Mouse (Mus musculus): ENCODE measurements around the gene Prrx2. TPM values are rescaled to one million over a fixed set of nuclear protein-coding genes. Genes with fewer than 3 reads are reported as not detected.

The Prrx2 gene
- polyA plus RNA-seq, 1 experiment from 2014 or later, result 27.7 TPM

- 85% methylated on average over 5 of the region's 5 CpGs for WGBS
- H3K4me1 ChIP-seq, result peaks cover 63% of the 10 kb centered on the region
- DNase-seq (ENCODE audit: extremely low spot score, low spot score), result no peak
- no peaks in the 10 kb centered on the region for H3K36me3 ChIP-seq (replicated peaks)
- no peak overlapping the region for H3K4me3 ChIP-seq
- no peak overlapping the region for H3K27ac ChIP-seq
- no peaks in the 10 kb centered on the region for H3K9me3 ChIP-seq
- H3K27me3 ChIP-seq (ENCODE audit: poor library complexity, severe bottlenecking), result peaks cover 16% of the 10 kb centered on the region
These were observed 25.0 kb downstream of the Prrx2 start for GRCm38 (mm10) chr2:30859782-30860181.

DNA sequence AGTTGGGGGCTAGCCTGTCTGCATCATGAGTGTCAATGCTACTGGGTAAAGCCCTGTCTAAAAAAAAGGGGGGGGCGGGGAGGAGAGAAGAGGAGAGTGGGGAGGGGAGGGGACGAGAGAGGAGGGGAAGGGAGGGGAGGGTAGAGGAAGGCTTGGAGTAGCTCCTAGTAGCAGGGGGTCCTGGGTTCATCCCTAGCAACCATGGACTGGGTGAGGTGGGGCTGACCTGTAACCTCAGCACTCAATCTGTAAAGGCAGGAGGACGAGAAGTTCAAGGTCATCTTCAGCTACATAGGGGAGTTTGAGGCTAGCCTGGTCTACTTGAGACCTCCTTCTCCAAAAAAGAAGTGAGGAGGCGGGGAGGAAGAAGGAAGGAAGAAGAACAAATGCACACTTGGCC, 27.3 kb downstream of the Prrx2 start:
- no peak overlapping the region for H3K4me3 ChIP-seq
- no peaks in the 10 kb centered on the region for H3K9me3 ChIP-seq
- no peak overlapping the region for H3K27ac ChIP-seq
- H3K27me3 ChIP-seq (ENCODE audit: poor library complexity, severe bottlenecking), result peaks cover 31% of the 10 kb centered on the region
- no peak for DNase-seq (ENCODE audit: extremely low spot score, low spot score)
- H3K36me3 ChIP-seq (replicated peaks), result no peaks in the 10 kb centered on the region
- WGBS, result 66% methylated on average over 4 of the region's 4 CpGs
- H3K4me1 ChIP-seq, result peaks cover 63% of the 10 kb centered on the region

DNA sequence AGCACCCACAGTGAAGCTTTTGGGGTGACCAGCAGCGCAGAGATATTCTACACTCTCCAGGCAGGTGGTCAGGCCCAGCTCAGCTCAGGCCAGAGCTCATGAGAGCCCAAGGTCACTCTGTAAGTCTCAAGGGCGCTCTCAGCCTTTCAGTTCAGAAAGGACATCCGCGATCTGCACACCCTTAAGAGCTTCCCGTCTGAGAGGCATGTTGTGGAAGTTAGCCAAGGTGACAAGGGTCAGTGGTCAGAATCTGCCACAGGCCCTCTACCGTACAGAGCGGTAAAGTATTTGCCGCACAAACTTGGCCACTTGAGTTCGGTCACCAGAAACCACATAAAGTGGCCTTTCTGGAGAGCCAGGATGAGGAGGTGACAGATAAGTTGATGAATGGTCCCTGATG, 28.8 kb downstream of the Prrx2 start:
- DNase-seq (ENCODE audit: extremely low spot score, low spot score), result no peak
- WGBS, result 84% methylated on average over 9 of the region's 9 CpGs
- H3K27me3 ChIP-seq (ENCODE audit: poor library complexity, severe bottlenecking), result peaks cover 31% of the 10 kb centered on the region
- H3K9me3 ChIP-seq, result no peaks in the 10 kb centered on the region
- H3K27ac ChIP-seq, result no peak overlapping the region
- no peak overlapping the region for H3K4me3 ChIP-seq
- H3K36me3 ChIP-seq (replicated peaks), result no peaks in the 10 kb centered on the region
- peaks cover 49% of the 10 kb centered on the region for H3K4me1 ChIP-seq

DNA sequence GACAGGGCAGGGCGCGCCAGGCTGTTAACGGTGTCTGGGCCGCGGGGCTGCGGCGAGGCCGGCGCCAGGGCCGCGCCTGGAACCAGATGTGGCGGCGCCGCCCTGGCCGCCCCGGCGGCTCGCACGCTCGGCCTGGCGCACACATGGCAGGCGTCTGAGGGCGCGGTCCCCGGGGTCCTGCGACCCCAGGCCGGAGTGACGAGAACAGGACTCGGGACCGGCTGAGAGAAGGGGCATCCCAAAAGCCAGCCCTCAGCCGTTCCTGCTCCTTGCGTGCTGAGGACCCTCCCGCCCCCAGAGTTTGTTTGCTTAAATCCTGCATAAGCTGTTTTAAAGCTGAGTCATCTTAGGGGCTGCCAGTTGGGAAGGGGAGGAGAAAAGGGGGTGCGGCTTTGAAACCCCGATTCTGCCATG, 30.2 kb downstream of the Prrx2 start:
- Histone ChIP-seq H3K36me3 (replicated peaks) (no peaks in the 10 kb centered on the region), H3K27ac (peak overlapping the region; percentile 75), H3K4me3 (peak overlapping the region; percentile 46), H3K27me3 (ENCODE audit: poor library complexity, severe bottlenecking) (peaks cover 31% of the 10 kb centered on the region), H3K4me1 (peaks cover 48% of the 10 kb centered on the region), H3K9me3 (no peaks in the 10 kb centered on the region)
- no peak for DNase-seq (ENCODE audit: extremely low spot score, low spot score)
- WGBS, result 2% methylated on average over 35 of the region's 35 CpGs

- H3K4me3 ChIP-seq, result peak overlapping the region; percentile 46; the same call in 1 of the 2 replicates
- H3K9me3 ChIP-seq, result no peaks in the 10 kb centered on the region
- peaks cover 31% of the 10 kb centered on the region for H3K27me3 ChIP-seq (ENCODE audit: poor library complexity, severe bottlenecking)
- H3K27ac ChIP-seq, result peak overlapping the region; percentile 75
- H3K4me1 ChIP-seq, result peaks cover 52% of the 10 kb centered on the region
- no peaks in the 10 kb centered on the region for H3K36me3 ChIP-seq (replicated peaks)
- 55% methylated on average over 3 of the region's 3 CpGs for WGBS
- DNase-seq (ENCODE audit: extremely low spot score, low spot score), result no peak
These were observed 30.7 kb downstream of the Prrx2 start for GRCm38 (mm10) chr2:30865426-30865825.

DNA sequence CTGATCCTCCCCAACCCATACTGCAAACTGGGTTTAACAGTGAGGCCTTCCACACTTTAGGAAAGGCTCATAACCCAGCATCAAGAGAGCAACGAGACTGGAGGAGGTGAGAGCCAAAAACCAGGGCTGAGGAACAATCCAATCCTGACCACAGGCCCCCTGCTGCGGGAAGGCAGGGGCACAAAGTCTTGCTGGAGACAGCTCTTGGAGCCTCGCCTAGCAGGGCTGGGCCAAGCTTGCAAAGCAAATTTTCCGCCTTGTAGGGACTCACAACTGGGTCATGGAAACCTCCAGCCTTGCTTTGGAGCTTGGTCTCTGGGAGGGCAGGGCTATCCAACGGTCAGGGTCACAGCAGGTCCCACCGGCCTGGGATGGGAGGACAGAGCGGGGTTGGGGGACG, 36.1 kb downstream of the Prrx2 start:
- Histone ChIP-seq H3K27me3 (ENCODE audit: poor library complexity, severe bottlenecking) (0 out of 2 replicates have a peak, but pooled peaks cover 5% of the 10 kb centered on the region), H3K27ac (peak overlapping the region; percentile 48), H3K4me1 (peaks cover 54% of the 10 kb centered on the region), H3K9me3 (no peaks in the 10 kb centered on the region), H3K4me3 (no peak overlapping the region), H3K36me3 (replicated peaks) (no peaks in the 10 kb centered on the region)
- 79% methylated on average over 8 of the region's 8 CpGs for WGBS
- DNase-seq (ENCODE audit: extremely low spot score, low spot score), result no peak

DNA sequence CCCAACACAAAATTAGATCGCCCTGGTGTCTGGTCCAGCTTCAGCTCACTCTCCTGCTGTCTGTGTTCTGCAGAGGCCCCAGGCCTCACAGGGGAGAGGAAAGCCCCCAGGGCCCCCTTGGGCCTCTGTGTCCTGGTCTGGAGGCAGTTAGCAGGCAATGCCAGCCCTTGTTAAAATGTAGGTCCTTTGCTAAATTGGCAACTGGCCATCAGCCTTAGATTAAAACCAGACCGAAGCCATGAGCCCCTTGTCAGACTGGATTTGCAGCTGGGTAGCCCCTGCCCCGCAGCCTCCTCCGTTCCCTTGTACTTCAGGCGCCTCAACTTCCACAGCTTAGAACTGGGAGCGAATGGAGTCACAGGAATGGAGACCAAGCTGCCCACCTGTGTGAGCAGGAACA, 37.9 kb downstream of the Prrx2 start:
- Histone ChIP-seq H3K4me3 (no peak overlapping the region), H3K36me3 (replicated peaks) (no peaks in the 10 kb centered on the region), H3K27me3 (ENCODE audit: poor library complexity, severe bottlenecking) (no peaks in the 10 kb centered on the region), H3K4me1 (peaks cover 66% of the 10 kb centered on the region), H3K27ac (peak overlapping the region; percentile 69), H3K9me3 (no peaks in the 10 kb centered on the region)
- DNase-seq (ENCODE audit: extremely low spot score, low spot score), result no peak
- WGBS, result 68% methylated on average over 6 of the region's 6 CpGs

DNA sequence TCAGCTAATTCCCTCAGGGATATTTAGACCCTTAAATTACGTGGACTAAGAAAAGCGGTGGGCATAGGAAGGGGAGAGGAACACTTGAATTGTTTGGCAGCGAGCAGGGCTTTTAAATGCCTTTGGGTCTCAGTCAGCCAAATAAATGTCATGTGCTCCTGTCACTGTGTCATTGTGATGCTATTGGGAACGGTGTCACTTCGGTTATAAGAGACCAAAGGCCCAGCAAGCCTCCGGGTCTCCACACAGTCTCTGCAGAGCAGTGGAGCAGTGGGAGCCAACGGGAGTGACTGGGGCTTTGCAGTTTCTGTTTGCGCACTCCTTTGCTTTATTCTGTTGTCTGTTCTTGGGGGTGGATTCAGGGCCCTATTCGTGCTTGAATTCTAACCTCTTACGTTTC, 39.7 kb downstream of the Prrx2 start:
- no peak for DNase-seq (ENCODE audit: extremely low spot score, low spot score)
- Histone ChIP-seq H3K27me3 (ENCODE audit: poor library complexity, severe bottlenecking) (no peaks in the 10 kb centered on the region), H3K27ac (peak overlapping the region; percentile 57; the same call in 1 of the 2 replicates), H3K9me3 (no peaks in the 10 kb centered on the region), H3K4me3 (no peak overlapping the region), H3K4me1 (peaks cover 63% of the 10 kb centered on the region), H3K36me3 (replicated peaks) (peaks cover 14% of the 10 kb centered on the region; the same call in 1 of the 2 replicates)
- WGBS, result 45% methylated on average over 10 of the region's 10 CpGs

DNA sequence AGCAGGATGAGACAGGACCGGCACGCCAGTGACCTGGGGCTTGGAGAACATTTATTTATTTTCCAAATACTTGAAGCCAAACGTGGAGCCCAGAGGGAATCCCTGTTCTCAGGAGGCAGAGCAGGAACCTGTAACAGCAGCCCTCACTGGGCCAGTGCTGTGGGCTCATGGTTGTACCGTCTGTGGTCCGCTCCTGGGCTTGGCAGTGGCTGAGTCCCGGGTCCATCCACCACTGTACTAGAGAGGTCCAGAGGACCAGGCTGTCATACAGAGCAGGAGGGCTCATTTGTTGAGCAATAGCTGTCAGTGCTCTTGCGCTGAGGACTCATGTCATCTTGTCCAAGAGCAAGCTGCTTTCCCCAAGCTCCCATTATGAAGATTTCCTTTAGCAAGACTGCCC, 40.3 kb downstream of the Prrx2 start:
- no peaks in the 10 kb centered on the region for H3K9me3 ChIP-seq
- WGBS, result 77% methylated on average over 7 of the region's 7 CpGs
- no peak for DNase-seq (ENCODE audit: extremely low spot score, low spot score)
- peaks cover 58% of the 10 kb centered on the region for H3K4me1 ChIP-seq
- H3K36me3 ChIP-seq (replicated peaks), result peaks cover 17% of the 10 kb centered on the region; the same call in 1 of the 2 replicates
- H3K27me3 ChIP-seq (ENCODE audit: poor library complexity, severe bottlenecking), result no peaks in the 10 kb centered on the region
- H3K27ac ChIP-seq, result peak overlapping the region; percentile 57
- no peak overlapping the region for H3K4me3 ChIP-seq

DNA sequence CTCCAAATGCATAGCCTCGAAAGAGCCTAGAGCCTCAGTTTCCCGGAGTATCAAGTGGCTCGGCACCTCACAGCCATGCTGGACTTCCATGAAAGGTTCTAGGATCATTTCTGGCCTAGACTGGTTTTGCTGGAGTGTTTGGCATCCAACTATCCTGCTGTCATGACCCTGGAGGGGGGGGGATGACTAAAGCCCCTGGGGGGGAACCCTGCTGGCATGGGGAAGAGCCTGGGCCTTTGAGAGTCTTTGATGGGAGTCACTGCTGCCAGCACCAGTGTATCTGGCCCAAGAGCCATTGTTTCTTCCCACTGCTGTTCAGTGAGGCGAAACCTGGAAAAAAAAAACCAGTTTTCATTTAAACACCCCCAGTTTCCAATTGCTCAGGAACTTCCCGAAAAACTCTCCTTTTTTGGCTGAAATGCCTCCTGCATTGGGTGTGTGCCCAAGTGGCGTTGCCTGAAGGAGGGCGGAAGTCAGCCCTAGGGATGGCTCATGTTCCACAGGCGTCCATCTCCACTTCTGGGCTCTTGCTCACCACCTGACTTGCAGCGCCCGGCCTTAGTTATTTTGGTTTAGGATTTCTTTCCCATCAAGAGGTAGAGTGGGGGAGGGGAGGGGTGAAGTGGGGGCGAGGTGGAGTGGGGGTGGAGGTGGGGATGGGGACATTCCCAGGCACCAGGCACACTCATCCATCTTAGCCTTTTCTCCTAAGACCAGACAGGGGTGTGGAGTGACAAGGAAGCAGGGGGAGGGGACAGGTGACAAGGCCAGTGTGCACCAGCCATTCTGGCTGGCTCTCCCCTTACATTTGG, 41.1 kb downstream of the Prrx2 start:
- H3K27ac ChIP-seq, result peak overlapping the region; percentile 57
- peaks cover 53% of the 10 kb centered on the region for H3K4me1 ChIP-seq
- no peak overlapping the region for H3K4me3 ChIP-seq
- H3K27me3 ChIP-seq (ENCODE audit: poor library complexity, severe bottlenecking), result no peaks in the 10 kb centered on the region
- H3K9me3 ChIP-seq, result no peaks in the 10 kb centered on the region
- 48% methylated on average over 11 of the region's 11 CpGs for WGBS
- H3K36me3 ChIP-seq (replicated peaks), result peaks cover 24% of the 10 kb centered on the region
- no peak for DNase-seq (ENCODE audit: extremely low spot score, low spot score)

- Histone ChIP-seq H3K36me3 (replicated peaks) (peaks cover 33% of the 10 kb centered on the region), H3K4me1 (peaks cover 25% of the 10 kb centered on the region), H3K27ac (no peak overlapping the region), H3K4me3 (no peak overlapping the region), H3K9me3 (no peaks in the 10 kb centered on the region), H3K27me3 (ENCODE audit: poor library complexity, severe bottlenecking) (no peaks in the 10 kb centered on the region)
- WGBS, result 94% methylated on average over 15 of the region's 15 CpGs
- DNase-seq (ENCODE audit: extremely low spot score, low spot score), result no peak
These were observed 44.7 kb downstream of the Prrx2 start for GRCm38 (mm10) chr2:30879481-30879880.

GRCm38 (mm10) chr2:30881215-30881614, 46.4 kb downstream of the Prrx2 start:
- Histone ChIP-seq H3K27me3 (ENCODE audit: poor library complexity, severe bottlenecking) (no peaks in the 10 kb centered on the region), H3K9me3 (no peaks in the 10 kb centered on the region; the same call in 1 of the 2 replicates), H3K4me1 (peaks cover 18% of the 10 kb centered on the region), H3K36me3 (replicated peaks) (peaks cover 40% of the 10 kb centered on the region), H3K27ac (no peak overlapping the region), H3K4me3 (no peak overlapping the region)
- WGBS, result 88% methylated on average over 7 of the region's 7 CpGs
- DNase-seq (ENCODE audit: extremely low spot score, low spot score), result no peak

DNA sequence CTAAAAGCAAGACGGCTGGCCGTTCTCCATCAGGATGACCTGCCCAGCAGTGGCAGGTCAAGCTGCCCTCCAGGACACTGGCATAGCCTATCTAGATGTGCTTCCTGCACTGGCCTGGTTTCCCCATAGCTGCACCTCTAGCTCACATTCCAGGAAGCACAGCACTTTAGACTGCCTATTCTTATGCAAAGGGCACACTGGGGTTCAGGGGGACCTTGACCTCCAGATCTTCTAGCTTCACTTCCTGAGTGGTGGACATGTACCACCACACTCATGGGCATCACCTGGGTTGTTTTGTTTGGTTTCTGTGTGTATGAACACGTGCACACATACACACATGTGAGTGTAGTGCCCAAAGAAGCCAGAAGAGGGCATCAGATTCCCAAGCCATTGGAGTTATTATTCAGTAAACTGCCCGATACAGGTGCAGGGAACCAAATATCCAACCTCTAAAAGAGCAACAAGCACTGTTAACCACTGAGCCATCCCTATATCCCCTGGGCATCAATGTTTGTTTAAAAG, 50.1 kb downstream of the Prrx2 start:
- Histone ChIP-seq H3K4me1 (peaks cover 13% of the 10 kb centered on the region; the same call in 1 of the 2 replicates), H3K27me3 (ENCODE audit: poor library complexity, severe bottlenecking) (no peaks in the 10 kb centered on the region), H3K27ac (no peak overlapping the region), H3K9me3 (no peaks in the 10 kb centered on the region; the same call in 1 of the 2 replicates), H3K36me3 (replicated peaks) (peaks cover 23% of the 10 kb centered on the region), H3K4me3 (no peak overlapping the region)
- DNase-seq (ENCODE audit: extremely low spot score, low spot score), result no peak
- WGBS, result 97% methylated on average over 4 of the region's 4 CpGs

Data from forebrain, embryonic 10.5 days (tissue).